In the genomic region with DNA sequence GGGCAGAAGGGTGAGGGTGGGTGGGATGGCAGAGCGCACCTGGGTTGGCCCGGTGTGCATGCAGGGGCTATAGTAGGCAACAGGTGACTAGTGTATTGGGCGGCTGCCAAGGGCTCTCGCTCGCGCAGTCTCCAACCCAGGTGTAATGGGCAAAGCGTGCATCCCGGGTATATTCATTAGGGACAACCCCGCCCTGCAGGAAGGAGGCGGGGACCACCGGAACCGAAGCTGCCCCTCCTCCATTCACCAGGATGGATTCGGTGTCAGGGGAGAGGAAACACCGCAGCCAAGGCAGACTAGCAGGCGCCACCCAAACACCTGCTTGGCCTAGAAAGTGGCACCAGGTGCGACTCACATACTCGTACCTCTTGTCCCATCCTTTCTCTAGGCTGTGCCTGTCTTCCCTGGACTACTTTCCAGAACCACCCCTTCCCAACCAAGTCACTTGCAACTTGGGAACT, we compare ENCODE assay signal across 8 mouse cellular contexts. TPM values are rescaled to one million over a fixed set of nuclear protein-coding genes. Genes with fewer than 3 reads are reported as not detected.
DNase-seq lines count a peak whose midpoint lies in the region; ATAC-seq and TF ChIP-seq lines count a peak whose summit lies in the region.

No protein-coding gene starts in this region.

- H3K27ac ChIP-seq in forebrain, embryonic 14.5 days (ENCODE audit: low read depth, low read length), result peak overlapping the region; percentile 36; the same call in 1 of the 2 replicates
- peak overlapping the region; percentile 16 for H3K27ac ChIP-seq in hindbrain, embryonic 16.5 days (ENCODE audit: low read depth, low read length)
- no peak overlapping the region for H3K27ac ChIP-seq in limb, embryonic 14.5 days (replicated peaks; ENCODE audit: low read depth, low read length)
- no peak overlapping the region for H3K27ac ChIP-seq in midbrain, embryonic 15.5 days

- peak overlapping the region; percentile 22 for H3K4me3 ChIP-seq in forebrain, embryonic 14.5 days (ENCODE audit: low read depth, low read length)
- peak overlapping the region; percentile 39 for H3K4me3 ChIP-seq in hindbrain, embryonic 16.5 days (ENCODE audit: low read length)
- peak overlapping the region; percentile 40 for H3K4me3 ChIP-seq in limb, embryonic 14.5 days (replicated peaks; ENCODE audit: low read length)
- H3K4me3 ChIP-seq in midbrain, embryonic 15.5 days, result peak overlapping the region; percentile 27

- peak overlapping the region; percentile 71 for H3K4me2 ChIP-seq in forebrain, embryonic 14.5 days (ENCODE audit: low read length)
- H3K4me2 ChIP-seq in hindbrain, embryonic 16.5 days (ENCODE audit: low read length), result peak overlapping the region; percentile 69
- peak overlapping the region; percentile 65 for H3K4me2 ChIP-seq in limb, embryonic 14.5 days (replicated peaks; ENCODE audit: low read depth, low read length, severe bottlenecking)
- H3K4me2 ChIP-seq in midbrain, embryonic 15.5 days, result peak overlapping the region; percentile 60

- peak; percentile 53 to 55 for DNase-seq in frontal cortex, postnatal 10 days (ENCODE audit: low spot score in 2 of 2)
- peak; percentile 61 for DNase-seq in brain, embryonic 14.5 days (ENCODE audit: low read depth)
- peak; percentile 29 for DNase-seq in forebrain, embryonic 14.5 days (ENCODE audit: low spot score)
- peak; percentile 63 for DNase-seq in limb, embryonic 14.5 days (ENCODE audit: low spot score)
- peak; percentile 70 for DNase-seq in thymus, postnatal 14 days

- no peaks in the 10 kb centered on the region for H3K9me3 ChIP-seq in forebrain, embryonic 14.5 days (replicated peaks; ENCODE audit: control insufficient read depth, low read length)
- H3K9me3 ChIP-seq in hindbrain, embryonic 16.5 days (ENCODE audit: control insufficient read depth, low read length), result no peaks in the 10 kb centered on the region
- H3K9me3 ChIP-seq in limb, embryonic 14.5 days (ENCODE audit: control insufficient read depth, low read length), result no peaks in the 10 kb centered on the region
- no peaks in the 10 kb centered on the region for H3K9me3 ChIP-seq in midbrain, embryonic 15.5 days

- H3K27me3 ChIP-seq in forebrain, embryonic 14.5 days (replicated peaks; ENCODE audit: control insufficient read depth, insufficient read depth, low read length), result no peaks in the 10 kb centered on the region
- no peaks in the 10 kb centered on the region for H3K27me3 ChIP-seq in hindbrain, embryonic 16.5 days (replicated peaks; ENCODE audit: control insufficient read depth, insufficient read depth, low read length)
- no peaks in the 10 kb centered on the region for H3K27me3 ChIP-seq in limb, embryonic 14.5 days (ENCODE audit: control insufficient read depth, insufficient read depth, low read length)
- H3K27me3 ChIP-seq in midbrain, embryonic 15.5 days (replicated peaks), result no peaks in the 10 kb centered on the region

- H3K4me1 ChIP-seq in forebrain, embryonic 14.5 days (ENCODE audit: control insufficient read depth, insufficient read depth, low read length), result peaks cover 6% of the 10 kb centered on the region
- peaks cover 24% of the 10 kb centered on the region for H3K4me1 ChIP-seq in hindbrain, embryonic 16.5 days (ENCODE audit: control insufficient read depth, insufficient read depth, low read depth, low read length)
- H3K4me1 ChIP-seq in limb, embryonic 14.5 days (ENCODE audit: control insufficient read depth, insufficient read depth, low read length), result peaks cover 25% of the 10 kb centered on the region
- H3K4me1 ChIP-seq in midbrain, embryonic 15.5 days, result peaks cover 42% of the 10 kb centered on the region

- TF ChIP-seq POLR2A in brain, embryonic 14.5 days (IDR thresholded peaks at IDR 0.05; ENCODE audit: borderline replicate concordance, extremely low read depth, insufficient read depth, insufficient read length, poor library complexity, severe bottlenecking), result 0 out of 2 replicates have a peak, but pooled peaks have one; percentile 2
- TF ChIP-seq POLR2A in limb, embryonic 14.5 days (IDR thresholded peaks at IDR 0.05; ENCODE audit: borderline replicate concordance, extremely low read depth, insufficient read depth, insufficient read length), result no peak

- no peak for ATAC-seq in frontal cortex, adult (ENCODE audit: low TSS enrichment)
- no peak for ATAC-seq in forebrain, embryonic 14.5 days
- ATAC-seq in hindbrain, embryonic 16.5 days, result 0 out of 2 replicates have a peak, but pooled peaks have one; percentile 1
- ATAC-seq in limb, embryonic 14.5 days (ENCODE audit: low FRiP score, low read depth), result no peak; the same call in 1 of the 2 replicates
- ATAC-seq in midbrain, embryonic 15.5 days (replicated peaks), result 0 out of 2 replicates have a peak, but pooled peaks have one; percentile 13

- TF ChIP-seq CTCF in brain, embryonic 14.5 days (IDR thresholded peaks at IDR 0.05; ENCODE audit: borderline replicate concordance, extremely low read depth, insufficient read depth, insufficient read length), result no peak

- under 1% methylated on average over 17 of the region's 17 CpGs for WGBS in forebrain, embryonic 14.5 days
- WGBS in hindbrain, embryonic 16.5 days, result under 1% methylated on average over 16 of the region's 17 CpGs
- 2% methylated on average over 13 of the region's 17 CpGs for WGBS in limb, embryonic 14.5 days
- whole genome bisulfite sequencing in midbrain, embryonic 15.5 days, result 1% methylated on average over 17 of the region's 17 CpGs

- no peaks in the 10 kb centered on the region for H3K36me3 ChIP-seq in forebrain, embryonic 14.5 days (ENCODE audit: control insufficient read depth, insufficient read depth, low read length)
- no peaks in the 10 kb centered on the region for H3K36me3 ChIP-seq in hindbrain, embryonic 16.5 days (ENCODE audit: control insufficient read depth, insufficient read depth, low read length)
- no peaks in the 10 kb centered on the region for H3K36me3 ChIP-seq in limb, embryonic 14.5 days (ENCODE audit: control insufficient read depth, insufficient read depth, low read length)
- H3K36me3 ChIP-seq in midbrain, embryonic 15.5 days (replicated peaks), result no peaks in the 10 kb centered on the region

- peak overlapping the region; percentile 49 for H3K9ac ChIP-seq in forebrain, embryonic 14.5 days (ENCODE audit: low read length)
- peak overlapping the region; percentile 51 for H3K9ac ChIP-seq in hindbrain, embryonic 16.5 days (ENCODE audit: low read depth, low read length)
- H3K9ac ChIP-seq in limb, embryonic 14.5 days (ENCODE audit: low read depth, low read length, severe bottlenecking), result peak overlapping the region; percentile 46; the same call in 1 of the 2 replicates
- H3K9ac ChIP-seq in midbrain, embryonic 15.5 days, result peak overlapping the region; percentile 5; the same call in 1 of the 2 replicates

RNA-seq across cellular contexts. Expression of a gene that starts 4.2 kb away (rescaled TPM):
- polyA plus RNA-seq in brain, embryonic 14.5 days (2012; rRNA removed), result 130 and 168 TPM in 2 replicates
- polyA plus RNA-seq in forebrain, embryonic 14.5 days (2014; fragmentation: Nextera tagmentation; extraction: Ambion mirVana), result 538 and 542 TPM in 2 replicates
- polyA plus RNA-seq in hindbrain, embryonic 16.5 days (2015; fragmentation: Nextera tagmentation; extraction: Ambion mirVana), result 291 and 379 TPM in 2 replicates
- 162 and 165 TPM in 2 replicates for polyA plus RNA-seq in limb, embryonic 14.5 days (2012; rRNA removed)
- 317 and 350 TPM in 2 replicates for polyA plus RNA-seq in limb, embryonic 14.5 days (2014; fragmentation: Nextera tagmentation; extraction: Ambion mirVana)
- polyA plus RNA-seq in midbrain, embryonic 15.5 days (2015; fragmentation: Nextera tagmentation; extraction: Ambion mirVana), result 138 TPM in 2 replicates

Comparison
In these comparisons a context has a peak if more than half of its experiments do, and no peak if none do; other contexts are left out.
1. ATAC-seq: peak in hindbrain, embryonic 16.5 days (single experiment) and midbrain, embryonic 15.5 days (single experiment); none in frontal cortex, adult (single experiment), forebrain, embryonic 14.5 days (single experiment) and limb, embryonic 14.5 days (single experiment).
2. H3K27ac ChIP-seq: peak in forebrain, embryonic 14.5 days (single experiment) and hindbrain, embryonic 16.5 days (single experiment); none in limb, embryonic 14.5 days (single experiment) and midbrain, embryonic 15.5 days (single experiment).
3. Peak in every context shown above with its lines, with median percentiles within 50 percentile points of each other: DNase-seq, H3K4me2 ChIP-seq, H3K4me3 ChIP-seq and H3K9ac ChIP-seq.